Mouse (Mus musculus) hindbrain, postnatal 0 days (tissue): ENCODE measurements around the gene Lyz2. TPM values are rescaled to one million over a fixed set of nuclear protein-coding genes. Genes with fewer than 3 reads are reported as not detected.
"Not testable (repeated sequence)": the region's sequence is repeated elsewhere in the genome, so short reads cannot be mapped to it uniquely, and the experiment has no call there.

Source experiments
- ATAC-seq: fragments of 200-750 bp; cut with Nextera tagmentation; 2 replicates; pipeline ENCODE4 v1.8.0; 2017; ENCODE audit warnings: mild to moderate bottlenecking, moderate TSS enrichment, moderate library complexity
- DNase-seq: peaks from one replicate; pipeline ENCODE4 v3.0.0-alpha.2; 2015; ENCODE audit warnings: low spot score
- H3K27ac ChIP-seq: fragments of 300-500 bp; sonication (generic); 2 replicates; pipeline ENCODE4 v1.5.1; 2014; ENCODE audit warnings: mild to moderate bottlenecking
- H3K27me3 ChIP-seq: fragments of 300-500 bp; sonication (generic); 2 replicates; pipeline ENCODE4 v1.6.1; 2014; ENCODE audit warnings: low read length, mixed read lengths; ENCODE audit not compliant: insufficient read depth
- H3K36me3 ChIP-seq: fragments of 300-500 bp; sonication (generic); 2 replicates; pipeline ENCODE4 v1.6.1; 2014; ENCODE audit warnings: low read length, mixed read lengths; ENCODE audit not compliant: insufficient read depth
- H3K4me1 ChIP-seq: fragments of 300-500 bp; sonication (generic); 2 replicates; pipeline ENCODE4 v1.6.1; 2014; ENCODE audit warnings: antibody characterized with exemption, low read length, mixed read lengths; ENCODE audit not compliant: insufficient read depth
- H3K4me2 ChIP-seq: fragments of 300-500 bp; sonication (generic); 2 replicates; pipeline ENCODE4 v1.6.1; 2014; ENCODE audit warnings: low read depth, mild to moderate bottlenecking, low read length, moderate library complexity, mixed read lengths
- H3K4me3 ChIP-seq: fragments of 300-500 bp; sonication (generic); 2 replicates; pipeline ENCODE4 v1.5.1; 2014; ENCODE audit warnings: low read length
- H3K9ac ChIP-seq: fragments of 300-500 bp; sonication (generic); replicated peaks from 2 replicates; pipeline ENCODE4 v1.6.1; 2014; ENCODE audit warnings: mild to moderate bottlenecking, low read length, moderate library complexity, mixed read lengths
- H3K9me3 ChIP-seq: fragments of 300-500 bp; sonication (generic); 2 replicates; pipeline ENCODE4 v1.6.1; 2016; ENCODE audit warnings: low read length, mixed read lengths
- CTCF ChIP-seq: IDR thresholded peaks from 2 replicates; pipeline ENCODE4 v1.5.1; 2016; ENCODE audit warnings: antibody characterized with exemption, control low read depth, low read depth
- WGBS: fragments of 180-500 bp; shearing (Covaris S2); extraction: QIAGEN DNeasy Blood & Tissue Kit; methylation state at CpG from one replicate; pipeline ENCODE4 v1.1.7; 2014; 5-methylcytosine and 5-hydroxymethylcytosine counted together
- polyA plus RNA-seq: library from polyadenylated mRNA; unstranded; fragments of >200 nt; fragmentation: Nextera tagmentation; extraction: Ambion mirVana; gene quantifications from 2 replicates; pipeline ENCODE4 v1.2.1, GENCODE M21; 2015
- total RNA-seq: library from RNA; depleted of rRNA; stranded (reverse); fragments of >200 nt; gene quantifications from 2 replicates; pipeline ENCODE4 v1.2.3, GENCODE M21; 2014

Gene Lyz2
- total and polyA plus RNA-seq, 2 experiments from 2014 or later, result 12.7 to 25.6 TPM

DNA sequence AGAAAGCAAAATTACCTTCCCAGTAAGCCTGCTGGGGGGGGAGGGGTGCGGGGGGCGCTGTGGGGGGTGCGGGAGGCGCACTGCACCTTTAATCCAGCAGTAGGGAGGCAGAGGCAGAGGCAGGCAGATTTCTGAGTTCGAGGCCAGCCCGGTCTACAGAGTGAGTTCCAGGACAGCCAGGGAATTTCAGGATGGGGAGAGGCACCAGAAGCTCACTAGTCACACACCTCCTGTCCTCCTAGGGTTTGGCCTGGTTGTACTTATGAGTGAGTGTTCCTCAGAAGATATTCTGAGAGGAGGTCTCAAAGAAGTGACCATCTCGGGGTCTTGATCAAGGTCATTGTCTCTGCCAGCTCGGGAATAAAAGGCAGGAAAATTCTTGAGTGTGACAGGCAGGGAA lies 30.0 kb upstream of the Lyz2 start:
- Histone ChIP-seq H3K36me3 (no peaks in the 10 kb centered on the region), H3K4me1 (no peaks in the 10 kb centered on the region), H3K4me2 (no peak overlapping the region), H3K27ac (no peak overlapping the region), H3K27me3 (no peaks in the 10 kb centered on the region), H3K9ac (no peak overlapping the region), H3K4me3 (no peak overlapping the region), H3K9me3 (no peaks in the 10 kb centered on the region)
- ATAC-seq (no peak), DNase-seq (no peak)
- 87% methylated on average over 8 of the region's 8 CpGs for WGBS
- no peak for TF ChIP-seq CTCF

DNA sequence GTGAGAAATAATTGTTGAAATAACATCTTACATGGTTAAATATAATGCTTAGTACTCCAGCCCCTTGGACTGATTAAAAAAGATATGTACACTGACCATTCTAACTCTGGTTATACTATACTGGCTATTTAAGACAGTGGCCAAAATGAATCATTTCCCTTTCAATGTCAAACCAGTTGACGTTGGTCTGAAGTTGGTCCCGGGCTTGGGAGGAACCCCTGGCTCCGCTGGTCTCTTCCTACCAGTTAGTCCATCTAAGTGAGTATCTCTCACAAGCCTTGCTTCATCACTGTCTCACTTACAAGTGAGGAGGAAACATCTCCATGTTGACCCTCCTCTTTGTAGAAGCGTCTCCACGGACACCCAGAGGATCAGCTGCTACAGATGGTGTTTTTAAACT lies 22.2 kb upstream of the Lyz2 start:
- no peaks in the 10 kb centered on the region for H3K36me3 ChIP-seq
- no peak for TF ChIP-seq CTCF
- WGBS, result 92% methylated on average over 5 of the region's 5 CpGs

DNA sequence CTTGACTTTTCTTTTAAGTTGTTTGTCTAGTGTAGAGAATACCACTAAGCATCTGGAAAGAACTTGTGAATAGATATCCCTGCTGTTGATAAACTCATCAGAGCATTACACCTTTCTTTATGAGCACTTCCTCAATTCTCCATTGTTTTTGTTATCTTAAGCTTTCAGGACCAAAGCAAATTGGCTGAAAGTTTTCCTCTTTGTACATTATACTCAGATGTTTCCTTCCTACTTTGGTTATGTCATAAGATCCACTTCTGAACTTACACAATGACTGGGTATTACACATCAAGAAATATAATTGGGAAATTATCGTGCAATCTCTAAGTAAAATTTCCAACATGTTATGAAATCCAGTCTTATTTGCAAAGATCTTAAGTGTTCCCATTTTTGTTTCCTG lies 19.6 kb upstream of the Lyz2 start:
- H3K4me2 ChIP-seq, result no peak overlapping the region
- H3K27ac ChIP-seq, result no peak overlapping the region
- no peak for ATAC-seq
- no peak for DNase-seq
- H3K4me1 ChIP-seq, result no peaks in the 10 kb centered on the region
- H3K27me3 ChIP-seq, result no peaks in the 10 kb centered on the region
- no peak for TF ChIP-seq CTCF
- no peak overlapping the region for H3K4me3 ChIP-seq
- no peaks in the 10 kb centered on the region for H3K9me3 ChIP-seq
- H3K9ac ChIP-seq, result no peak overlapping the region
- no peaks in the 10 kb centered on the region for H3K36me3 ChIP-seq
- 85% methylated on average over 1 of the region's 1 CpGs for WGBS

More for the DNA sequence above, 22.2 kb upstream of the Lyz2 start:
- Histone ChIP-seq H3K4me1 (no peaks in the 10 kb centered on the region), H3K4me3 (no peak overlapping the region), H3K27me3 (no peaks in the 10 kb centered on the region), H3K9ac (no peak overlapping the region), H3K4me2 (no peak overlapping the region), H3K27ac (no peak overlapping the region), H3K9me3 (no peaks in the 10 kb centered on the region)
- DNase-seq (no peak), ATAC-seq (no peak)

DNA sequence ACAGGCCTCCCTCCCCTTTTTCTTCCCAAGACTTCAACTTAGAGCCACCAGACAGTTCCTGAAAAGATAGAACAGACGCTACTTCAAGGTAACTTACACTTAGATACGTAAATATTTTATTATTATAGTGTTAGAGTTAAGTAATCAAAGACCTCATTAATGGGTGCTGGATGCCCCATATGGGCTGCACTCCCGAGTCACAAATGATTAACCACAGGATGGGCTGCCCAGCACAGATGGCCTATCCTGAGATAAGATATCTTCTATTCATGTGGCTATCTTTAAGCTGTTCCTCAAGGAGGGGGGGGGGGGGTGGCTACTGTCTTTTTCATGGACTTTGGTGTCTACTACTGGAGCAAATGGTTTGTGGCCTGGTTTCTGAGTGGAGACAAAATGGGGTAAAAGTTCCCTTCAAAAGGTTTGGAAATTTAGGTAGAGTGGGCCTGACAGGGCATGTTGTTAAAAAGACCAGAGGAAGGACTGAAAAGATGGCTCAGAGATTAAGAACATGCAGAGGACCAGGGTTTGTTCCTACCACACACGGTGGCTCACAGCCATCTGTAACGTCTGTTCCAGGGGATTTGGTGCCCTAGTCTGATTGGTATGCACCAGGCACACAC lies 17.9 kb upstream of the Lyz2 start:
- H3K4me3 ChIP-seq, result no peak overlapping the region
- H3K27ac ChIP-seq, result no peak overlapping the region
- TF ChIP-seq CTCF, result no peak
- H3K9me3 ChIP-seq, result no peaks in the 10 kb centered on the region
- H3K36me3 ChIP-seq, result no peaks in the 10 kb centered on the region
- DNase-seq, result no peak
- no peaks in the 10 kb centered on the region for H3K27me3 ChIP-seq
- H3K4me1 ChIP-seq, result no peaks in the 10 kb centered on the region
- no peak for ATAC-seq
- 85% methylated on average over 5 of the region's 5 CpGs for WGBS
- no peak overlapping the region for H3K9ac ChIP-seq
- H3K4me2 ChIP-seq, result no peak overlapping the region

DNA sequence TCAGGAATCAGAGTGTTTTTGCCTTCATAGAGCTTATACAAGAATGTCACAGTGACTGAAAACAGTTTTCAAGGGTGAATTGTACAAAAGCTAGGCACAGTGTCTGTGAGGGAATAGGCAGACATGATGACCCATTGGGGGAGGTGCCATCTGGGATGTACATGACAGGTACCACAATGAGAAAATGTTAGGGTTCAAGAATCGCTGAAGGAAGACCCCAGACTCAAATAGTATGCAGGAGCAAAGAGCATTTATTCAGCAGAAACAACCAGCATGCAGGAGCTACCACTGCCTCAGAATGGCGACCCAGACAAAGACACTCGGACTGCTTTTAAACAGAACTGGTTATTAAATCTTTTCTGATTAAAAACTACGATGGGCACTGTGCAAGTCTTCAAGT lies 17.0 kb upstream of the Lyz2 start:
- Histone ChIP-seq H3K36me3 (no peaks in the 10 kb centered on the region), H3K27me3 (no peaks in the 10 kb centered on the region), H3K4me2 (no peak overlapping the region), H3K4me1 (no peaks in the 10 kb centered on the region), H3K9me3 (no peaks in the 10 kb centered on the region), H3K9ac (no peak overlapping the region), H3K4me3 (no peak overlapping the region), H3K27ac (no peak overlapping the region)
- 89% methylated on average over 4 of the region's 4 CpGs for WGBS
- DNase-seq (no peak), ATAC-seq (no peak)
- no peak for TF ChIP-seq CTCF

DNA sequence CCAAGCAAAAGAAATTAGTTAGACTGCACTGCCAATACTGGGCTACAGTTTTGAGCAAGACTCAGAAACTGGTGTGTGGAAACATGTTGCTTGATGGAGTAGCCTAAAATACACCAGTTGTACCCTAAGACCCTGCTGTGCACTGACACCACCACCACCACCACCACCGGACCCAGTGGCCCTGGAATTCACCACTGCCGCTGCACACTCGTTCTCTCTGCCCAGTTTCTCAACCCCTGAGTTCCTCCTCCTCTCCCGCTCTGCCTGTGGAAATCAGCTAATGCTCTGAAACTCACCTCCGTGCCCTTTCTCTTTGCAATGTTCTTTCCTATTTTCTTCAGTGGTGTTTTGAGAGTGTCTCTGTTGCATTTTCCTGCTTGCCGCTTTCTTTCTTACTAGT lies 16.2 kb upstream of the Lyz2 start:
- H3K36me3 ChIP-seq, result no peaks in the 10 kb centered on the region
- no peak for ATAC-seq
- whole genome bisulfite sequencing, result 88% methylated on average over 6 of the region's 6 CpGs
- DNase-seq, result no peak
- no peaks in the 10 kb centered on the region for H3K27me3 ChIP-seq
- no peaks in the 10 kb centered on the region for H3K9me3 ChIP-seq
- no peak for TF ChIP-seq CTCF
- no peak overlapping the region for H3K27ac ChIP-seq
- H3K9ac ChIP-seq, result no peak overlapping the region
- H3K4me2 ChIP-seq, result no peak overlapping the region
- H3K4me1 ChIP-seq, result no peaks in the 10 kb centered on the region
- no peak overlapping the region for H3K4me3 ChIP-seq

DNA sequence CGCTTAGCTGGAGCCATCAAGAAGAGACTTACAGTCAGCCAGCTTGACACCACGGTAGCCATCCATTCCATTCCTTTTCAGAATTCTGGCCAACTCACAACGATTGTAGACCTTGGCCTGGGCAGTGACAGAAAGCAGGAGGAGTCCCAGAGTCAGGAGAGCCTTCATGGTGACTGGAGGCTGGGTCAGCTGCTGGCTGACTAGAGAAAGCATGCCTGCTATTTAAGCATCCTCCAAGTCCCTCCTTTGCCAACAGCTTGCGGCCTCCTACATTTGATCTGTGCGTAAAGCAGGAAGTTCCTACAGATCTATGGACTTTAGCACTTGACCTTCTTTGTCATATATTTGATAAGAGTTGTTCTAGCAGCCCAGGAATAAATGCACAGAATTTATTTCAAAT lies 10.6 kb upstream of the Lyz2 start, which contains the start of gene Lyz1:
TSS of gene Lyz1 (minus strand) at position 198 of the 400 bp plus-strand sequence.
- no peaks in the 10 kb centered on the region for H3K4me1 ChIP-seq
- H3K9me3 ChIP-seq, result no peaks in the 10 kb centered on the region
- H3K27me3 ChIP-seq, result no peaks in the 10 kb centered on the region
- no peak within 1 kb of the TSS for H3K27ac ChIP-seq
- no peak within 1 kb of the TSS for H3K4me2 ChIP-seq
- 72% methylated on average over 5 of the region's 5 CpGs for WGBS
- H3K4me3 ChIP-seq, result no peak within 1 kb of the TSS
- no peak for ATAC-seq
- no peak within 1 kb of the TSS for H3K9ac ChIP-seq
- DNase-seq, result no peak
- TF ChIP-seq CTCF, result no peak
- no peaks in the 10 kb centered on the region for H3K36me3 ChIP-seq

DNA sequence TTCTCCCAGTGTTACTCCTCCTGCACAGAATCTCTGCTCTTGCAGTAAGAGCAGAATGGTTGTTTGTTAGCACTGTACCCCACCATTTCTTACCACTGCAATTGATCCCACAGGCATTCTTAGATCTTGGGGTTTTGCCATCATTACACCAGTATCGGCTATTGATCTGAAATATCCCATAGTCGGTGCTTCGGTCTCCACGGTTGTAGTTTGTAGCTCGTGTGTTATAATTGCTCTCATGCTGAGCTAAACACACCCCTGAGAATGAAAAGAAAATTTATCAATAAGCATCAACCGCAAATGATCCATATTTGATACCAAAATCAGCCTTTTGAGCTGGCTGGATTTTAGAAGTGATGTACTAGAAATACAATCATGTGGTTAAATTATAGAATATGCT lies 8.8 kb upstream of the Lyz2 start:
- not testable (repeated sequence) for H3K27me3 ChIP-seq, ATAC-seq, H3K4me1 ChIP-seq, H3K9me3 ChIP-seq, H3K4me3 ChIP-seq, H3K36me3 ChIP-seq, H3K9ac ChIP-seq, H3K4me2 ChIP-seq, H3K27ac ChIP-seq, DNase-seq
- WGBS, result 84% methylated on average over 6 of the region's 6 CpGs
